Mouse (Mus musculus): Measurements from ENCODE around the gene Mamdc2. TPM values are rescaled to one million over a fixed set of nuclear protein-coding genes. Genes with fewer than 3 reads are reported as not detected.
A peak's percentile ranks its signal among the peaks of the same experiment; 100 is the strongest.

The Mamdc2 gene
- polyA plus RNA-seq, 1 experiment = not detected

GRCm38 (mm10) chr19:23376536-23377201 lies 71.6 kb downstream of the Mamdc2 start:
- Histone ChIP-seq H3K27ac (ENCODE audit: insufficient read depth, low read depth, low read length) (no peak overlapping the region), H3K4me3 (ENCODE audit: insufficient read depth, low read depth, low read length) (no peak overlapping the region), H3K4me1 (ENCODE audit: control insufficient read depth, insufficient read depth, low read length) (no peaks in the 10 kb centered on the region)
- no peak for TF ChIP-seq POLR2A (IDR thresholded peaks at IDR 0.05; ENCODE audit: insufficient read depth, low read depth, low read length)
- TF ChIP-seq CTCF (IDR thresholded peaks at IDR 0.05; ENCODE audit: insufficient read depth, low read depth, low read length) = no peak
- WGBS = 63% methylated on average over 11 of the region's 11 CpGs

GRCm38 (mm10) chr19:23374941-23375656 lies 73.1 kb downstream of the Mamdc2 start:
- no peak for TF ChIP-seq POLR2A (IDR thresholded peaks at IDR 0.05; ENCODE audit: insufficient read depth, low read depth, low read length)
- no peak for TF ChIP-seq CTCF (IDR thresholded peaks at IDR 0.05; ENCODE audit: insufficient read depth, low read depth, low read length)
- H3K27ac ChIP-seq (ENCODE audit: insufficient read depth, low read depth, low read length) = no peak overlapping the region
- 69% methylated on average over 7 of the region's 7 CpGs for WGBS
- H3K4me1 ChIP-seq (ENCODE audit: control insufficient read depth, insufficient read depth, low read length) = no peaks in the 10 kb centered on the region
- no peak overlapping the region for H3K4me3 ChIP-seq (ENCODE audit: insufficient read depth, low read depth, low read length)

GRCm38 (mm10) chr19:23373728-23374127 lies 74.5 kb downstream of the Mamdc2 start:
- H3K4me1 ChIP-seq (ENCODE audit: control insufficient read depth, insufficient read depth, low read length) = no peaks in the 10 kb centered on the region
- TF ChIP-seq CTCF (IDR thresholded peaks at IDR 0.05; ENCODE audit: insufficient read depth, low read depth, low read length) (no peak), POLR2A (IDR thresholded peaks at IDR 0.05; ENCODE audit: insufficient read depth, low read depth, low read length) (no peak)
- H3K27ac ChIP-seq (ENCODE audit: insufficient read depth, low read depth, low read length) = no peak overlapping the region
- no peak overlapping the region for H3K4me3 ChIP-seq (ENCODE audit: insufficient read depth, low read depth, low read length)
- WGBS = 69% methylated on average over 9 of the region's 9 CpGs

- WGBS = 52% methylated on average over 8 of the region's 8 CpGs
- Histone ChIP-seq H3K4me1 (ENCODE audit: control insufficient read depth, insufficient read depth, low read length) (no peaks in the 10 kb centered on the region), H3K4me3 (ENCODE audit: insufficient read depth, low read depth, low read length) (no peak overlapping the region), H3K27ac (ENCODE audit: insufficient read depth, low read depth, low read length) (no peak overlapping the region)
- TF ChIP-seq POLR2A (IDR thresholded peaks at IDR 0.05; ENCODE audit: insufficient read depth, low read depth, low read length) (no peak), CTCF (IDR thresholded peaks at IDR 0.05; ENCODE audit: insufficient read depth, low read depth, low read length) (peak; percentile 48; the same call in 1 of the 2 replicates)
Observed at GRCm38 (mm10) chr19:23373287-23373686, 75.0 kb downstream of the Mamdc2 start.

- Histone ChIP-seq H3K27ac (ENCODE audit: insufficient read depth, low read depth, low read length) (no peak overlapping the region), H3K4me1 (ENCODE audit: control insufficient read depth, insufficient read depth, low read length) (no peaks in the 10 kb centered on the region), H3K4me3 (ENCODE audit: insufficient read depth, low read depth, low read length) (no peak overlapping the region)
- TF ChIP-seq CTCF (IDR thresholded peaks at IDR 0.05; ENCODE audit: insufficient read depth, low read depth, low read length) (no peak), POLR2A (IDR thresholded peaks at IDR 0.05; ENCODE audit: insufficient read depth, low read depth, low read length) (no peak)
- WGBS = 95% methylated on average over 4 of the region's 4 CpGs
Observed at GRCm38 (mm10) chr19:23369275-23369674, 79.0 kb downstream of the Mamdc2 start.

GRCm38 (mm10) chr19:23362006-23362405 lies 86.2 kb downstream of the Mamdc2 start:
- H3K4me3 ChIP-seq (ENCODE audit: insufficient read depth, low read depth, low read length) = no peak overlapping the region
- H3K27ac ChIP-seq (ENCODE audit: insufficient read depth, low read depth, low read length) = no peak overlapping the region
- WGBS = 85% methylated on average over 3 of the region's 3 CpGs
- H3K4me1 ChIP-seq (ENCODE audit: control insufficient read depth, insufficient read depth, low read length) = no peaks in the 10 kb centered on the region
- no peak for TF ChIP-seq POLR2A (IDR thresholded peaks at IDR 0.05; ENCODE audit: insufficient read depth, low read depth, low read length)
- no peak for TF ChIP-seq CTCF (IDR thresholded peaks at IDR 0.05; ENCODE audit: insufficient read depth, low read depth, low read length)

GRCm38 (mm10) chr19:23361124-23361523 lies 87.1 kb downstream of the Mamdc2 start:
- Histone ChIP-seq H3K4me3 (ENCODE audit: insufficient read depth, low read depth, low read length) (no peak overlapping the region), H3K4me1 (ENCODE audit: control insufficient read depth, insufficient read depth, low read length) (no peaks in the 10 kb centered on the region), H3K27ac (ENCODE audit: insufficient read depth, low read depth, low read length) (no peak overlapping the region)
- TF ChIP-seq POLR2A (IDR thresholded peaks at IDR 0.05; ENCODE audit: insufficient read depth, low read depth, low read length) = no peak
- TF ChIP-seq CTCF (IDR thresholded peaks at IDR 0.05; ENCODE audit: insufficient read depth, low read depth, low read length) = no peak
- 62% methylated on average over 4 of the region's 4 CpGs for WGBS

- no peak overlapping the region for H3K27ac ChIP-seq (ENCODE audit: insufficient read depth, low read depth, low read length)
- WGBS = 81% methylated on average over 4 of the region's 4 CpGs
- no peak overlapping the region for H3K4me3 ChIP-seq (ENCODE audit: insufficient read depth, low read depth, low read length)
- no peaks in the 10 kb centered on the region for H3K4me1 ChIP-seq (ENCODE audit: control insufficient read depth, insufficient read depth, low read length)
- TF ChIP-seq POLR2A (IDR thresholded peaks at IDR 0.05; ENCODE audit: insufficient read depth, low read depth, low read length) = no peak
Observed at GRCm38 (mm10) chr19:23360536-23360935, 87.7 kb downstream of the Mamdc2 start.

GRCm38 (mm10) chr19:23357253-23357652 lies 91.0 kb downstream of the Mamdc2 start:
- Histone ChIP-seq H3K27ac (ENCODE audit: insufficient read depth, low read depth, low read length) (no peak overlapping the region), H3K4me1 (ENCODE audit: control insufficient read depth, insufficient read depth, low read length) (no peaks in the 10 kb centered on the region), H3K4me3 (ENCODE audit: insufficient read depth, low read depth, low read length) (no peak overlapping the region)
- no peak for TF ChIP-seq POLR2A (IDR thresholded peaks at IDR 0.05; ENCODE audit: insufficient read depth, low read depth, low read length)
- no peak for TF ChIP-seq CTCF (IDR thresholded peaks at IDR 0.05; ENCODE audit: insufficient read depth, low read depth, low read length)
- WGBS = 86% methylated on average over 5 of the region's 5 CpGs

Measured in olfactory bulb, adult 2 months (tissue).